Mouse (Mus musculus) heart, postnatal 0 days (tissue): ENCODE results near the gene Trpm4.

Experiments
- CTCF ChIP-seq: IDR thresholded peaks from 2 replicates; pipeline ENCODE4 v1.5.1; 2016; ENCODE audit warnings: antibody characterized with exemption, control low read depth, low read depth
- EP300 ChIP-seq: IDR thresholded peaks from 2 replicates; pipeline ENCODE4 v1.6.1; 2016; ENCODE audit warnings: antibody characterized with exemption, low read depth

- TF ChIP-seq CTCF, result no peak
- TF ChIP-seq EP300, result no peak
Measured at GRCm38 (mm10) chr7:45368178-45368577, 34.6 kb upstream of the Trpm4 start.
